ENCODE assay signal across 26 mouse cellular contexts in the genomic region with DNA sequence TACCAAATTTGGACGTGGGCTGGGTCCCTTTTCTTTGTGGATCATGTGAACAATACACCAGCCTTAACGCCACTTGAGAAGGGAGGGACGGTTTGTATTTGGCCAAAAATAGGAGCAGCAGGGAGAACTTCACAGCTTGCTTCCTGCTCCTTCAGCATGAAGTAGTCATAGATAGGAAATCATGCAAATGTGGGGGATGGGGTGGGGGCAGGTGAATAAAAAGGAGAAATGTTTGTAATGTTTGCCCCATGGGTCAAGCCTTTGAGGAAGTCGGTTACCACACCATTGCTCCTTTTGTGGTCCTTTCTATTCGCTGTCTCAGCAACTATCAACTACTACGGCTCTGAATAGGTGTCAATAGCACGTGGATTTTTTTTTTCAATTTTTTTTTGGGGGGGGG.
A peak's percentile ranks its signal among the peaks of the same experiment; 100 is the strongest.
DNase-seq lines count a peak whose midpoint lies in the region; ATAC-seq lines count a peak whose summit lies in the region.
"Had no signal": no experiment of that assay in that cellular context is flagged by ENCODE, and none has a peak within 500 bp of the region (broad histone marks: within the 10 kb centered on the region; RNA-seq: fewer than 3 reads in every experiment).

No protein-coding gene starts in this region.

- peak overlapping the region; percentile 71 for H3K27ac ChIP-seq in macrophage
- H3K27ac ChIP-seq: embryonic facial prominence, embryonic 10.5 days; forebrain, embryonic 12.5 days; heart, adult 2 months; heart, embryonic 15.5 days; hindbrain, postnatal 0 days; kidney, postnatal 0 days; layer of hippocampus, adult 2 months; limb, embryonic 15.5 days; midbrain, embryonic 10.5 days had no signal

- 4% methylated on average over 7 of the region's 7 CpGs for WGBS in macrophage (ENCODE audit: missing documents)

- no peaks in the 10 kb centered on the region for H3K79me2 ChIP-seq in macrophage (ENCODE audit: inconsistent target)

- DNase-seq in lung, postnatal 36 days: peak; percentile 51
- DNase-seq in lung, postnatal 14 days: no peak
- DNase-seq in Muller cell, postnatal 12 days (ENCODE audit: inconsistent ontology term): peak; percentile 11
- DNase-seq in adrenal gland, adult 18-20 months (ENCODE audit: low spot score in 2 of 2): no peak
- DNase-seq in kidney, postnatal 10 days: no peak
- DNase-seq: cerebellum, adult 2 months; cerebellum, postnatal 36 days; gastrocnemius, postnatal 10 days; heart, adult 2 months; heart, postnatal 4 days; kidney, adult 18-20 months; lung, adult 2 months; retina, postnatal 1 day; right cerebral cortex, postnatal 4 days; thymus, postnatal 4 days had no signal

- ATAC-seq in erythroblast, adult 5-6 weeks (replicated peaks; ENCODE audit: low FRiP score, poor library complexity, severe bottlenecking): no peak
- ATAC-seq: CD4-positive, CD25-positive, alpha-beta regulatory T cell, adult 4 months; hindbrain, postnatal 0 days had no signal

- H3K4me3 ChIP-seq in macrophage (ENCODE audit: inconsistent target): no peak overlapping the region
- H3K4me3 ChIP-seq: embryonic facial prominence, embryonic 10.5 days; forebrain, embryonic 12.5 days; heart, adult 2 months; heart, embryonic 15.5 days; layer of hippocampus, adult 2 months; limb, embryonic 15.5 days; midbrain, embryonic 10.5 days had no signal

- H3K36me3 ChIP-seq in macrophage (ENCODE audit: inconsistent target): no peaks in the 10 kb centered on the region
- H3K36me3 ChIP-seq: embryonic facial prominence, embryonic 10.5 days; forebrain, embryonic 12.5 days; heart, embryonic 15.5 days; limb, embryonic 15.5 days; midbrain, embryonic 10.5 days had no signal

Comparison
In these comparisons a context has a peak if more than half of its experiments do, and no peak if none do; other contexts are left out.
1. DNase-seq: peak in lung, postnatal 36 days (single experiment) and Muller cell, postnatal 12 days (single experiment); none in lung, postnatal 14 days (single experiment), adrenal gland, adult 18-20 months (0 of 2) and kidney, postnatal 10 days (single experiment).